ENCODE assay signal across 20 mouse cellular contexts in genomic region chr6:106981232-106981631, GRCm38 (mm10).
"Had no signal": no experiment of that assay in that cellular context is flagged by ENCODE, and none has a peak within 500 bp of the region (broad histone marks: within the 10 kb centered on the region; RNA-seq: fewer than 3 reads in every experiment).

No protein-coding gene starts in this region.

- H3K27me3 ChIP-seq: midbrain, embryonic 12.5 days; midbrain, embryonic 15.5 days; neural tube, embryonic 12.5 days; neural tube, embryonic 15.5 days; stomach, embryonic 15.5 days had no signal

- H3K27ac ChIP-seq: kidney, postnatal 0 days; layer of hippocampus, adult 2 months; liver, embryonic 14.5 days; macrophage; midbrain, embryonic 12.5 days; midbrain, embryonic 15.5 days; neural tube, embryonic 12.5 days; neural tube, embryonic 15.5 days; stomach, embryonic 15.5 days had no signal

- H3K36me3 ChIP-seq: midbrain, embryonic 12.5 days; midbrain, embryonic 15.5 days; neural tube, embryonic 12.5 days; neural tube, embryonic 15.5 days; stomach, embryonic 15.5 days had no signal

- H3K9me3 ChIP-seq: midbrain, embryonic 12.5 days; midbrain, embryonic 15.5 days; neural tube, embryonic 12.5 days; neural tube, embryonic 15.5 days; stomach, embryonic 15.5 days had no signal

- H3K4me1 ChIP-seq: neural tube, embryonic 12.5 days; stomach, embryonic 15.5 days had no signal

- H3K9ac ChIP-seq: liver, embryonic 14.5 days; liver, postnatal 0 days; lung, embryonic 14.5 days; midbrain, embryonic 12.5 days; midbrain, embryonic 15.5 days; neural tube, embryonic 12.5 days; neural tube, embryonic 15.5 days; stomach, embryonic 15.5 days had no signal

- DNase-seq: kidney, adult 18-20 months; kidney, adult 9 months; kidney, postnatal 25 days; layer of hippocampus, adult 9-11 months; liver, postnatal 0 days; lung, embryonic 14.5 days; right cerebral cortex, adult 18-20 months; right cerebral cortex, postnatal 25 days; spleen, adult 18-20 months; thymus, postnatal 36 days had no signal

- H3K4me3 ChIP-seq: layer of hippocampus, adult 2 months; midbrain, embryonic 12.5 days; midbrain, embryonic 15.5 days; neural tube, embryonic 12.5 days; neural tube, embryonic 15.5 days; stomach, embryonic 15.5 days had no signal

- ATAC-seq: liver, postnatal 0 days; lung, postnatal 0 days; midbrain, embryonic 15.5 days had no signal
